Mouse (Mus musculus): ENCODE measurements around the gene Acsl4. TPM values are rescaled to one million over a fixed set of nuclear protein-coding genes. Genes with fewer than 3 reads are reported as not detected.

The Acsl4 gene
- total and polyA plus RNA-seq, 3 experiments = 10.0 to 26.8 (median 25.9) TPM

- 0 out of 2 replicates have a peak, but pooled peaks have one; percentile 25 for TF ChIP-seq POLR2A (IDR thresholded peaks at IDR 0.05; ENCODE audit: low read depth, low read length)
- no peak; the same call in 1 of the 2 replicates for TF ChIP-seq JUN (IDR thresholded peaks at IDR 0.05; ENCODE audit: insufficient read depth, low read depth, low read length)
- no peak for TF ChIP-seq RCOR1 (conservative IDR thresholded peaks at IDR 0.05; ENCODE audit: low read depth, low read length)
- peak; percentile 74 for TF ChIP-seq EP300 (IDR thresholded peaks at IDR 0.05; ENCODE audit: low read length)
- TF ChIP-seq CHD2 (IDR thresholded peaks at IDR 0.05; ENCODE audit: low read length) = no peak
- no peak for TF ChIP-seq PAX5 (IDR thresholded peaks at IDR 0.05; ENCODE audit: low read length)
- TF ChIP-seq MAX (IDR thresholded peaks at IDR 0.05; ENCODE audit: low read length) = peak; percentile 51; the same call in 1 of the 2 replicates
- TF ChIP-seq MXI1 (IDR thresholded peaks at IDR 0.05; ENCODE audit: low read depth, low read length) = no peak
- TF ChIP-seq CTCF (conservative IDR thresholded peaks at IDR 0.05 in 1 of 2, IDR thresholded peaks at IDR 0.05 in 1 of 2; ENCODE audit: low read depth in 2 of 2, low read length in 2 of 2) = no peak
- no peak for TF ChIP-seq HCFC1 (IDR thresholded peaks at IDR 0.05; ENCODE audit: low read depth, low read length)
- TF ChIP-seq MAFK (IDR thresholded peaks at IDR 0.05; ENCODE audit: insufficient replicate concordance, low read length) = 0 out of 2 replicates have a peak, but pooled peaks have one; percentile 32
- TF ChIP-seq SIN3A (IDR thresholded peaks at IDR 0.05; ENCODE audit: low read length) = no peak
- TF ChIP-seq JUND (conservative IDR thresholded peaks at IDR 0.05; ENCODE audit: low read depth, low read length) = peak; percentile 63; the same call in 1 of the 2 replicates
- TF ChIP-seq NRF1 (IDR thresholded peaks at IDR 0.05; ENCODE audit: low read depth, low read length) = no peak
- TF ChIP-seq ZC3H11A (IDR thresholded peaks at IDR 0.05; ENCODE audit: low read depth, low read length) = no peak
These were observed 20.4 kb downstream of the Acsl4 start (continued) for GRCm38 (mm10) chrX:142369935-142370334.

DNA sequence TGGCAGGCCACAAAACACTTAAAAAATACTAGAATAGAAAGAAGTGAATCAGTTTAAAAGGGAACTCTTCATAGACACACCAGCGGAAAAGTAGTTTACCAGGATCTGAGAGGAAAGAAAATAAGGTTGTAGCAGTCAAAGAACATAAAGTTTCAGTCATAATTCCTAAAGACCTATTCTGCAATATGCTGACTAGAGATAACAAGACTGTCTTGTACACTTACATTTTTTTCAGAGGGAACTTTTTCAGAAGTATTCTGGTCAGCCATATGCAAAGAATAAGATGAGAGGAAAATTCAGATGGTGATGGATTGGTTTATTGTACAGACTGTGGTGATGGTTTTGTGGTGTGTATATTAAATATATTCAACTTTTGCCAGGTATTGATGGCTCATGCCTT lies 26.5 kb downstream of the Acsl4 start:
- no peak for DNase-seq (ENCODE audit: extremely low read depth)
- Histone ChIP-seq H3K79me2 (replicated peaks; ENCODE audit: control insufficient read depth, extremely low read depth, insufficient read depth, poor library complexity, severe bottlenecking) (no peaks in the 10 kb centered on the region; the same call in 1 of the 2 replicates), H3K9me3 (replicated peaks; ENCODE audit: low read length) (no peaks in the 10 kb centered on the region), H3K36me3 (replicated peaks in 1 of 2; ENCODE audit: control insufficient read depth in 1 of 2, insufficient read depth in 1 of 2, low read length in 1 of 2) (peaks cover 0 to 4% of the 10 kb centered on the region in 2 experiments), H3K9ac (ENCODE audit: insufficient read depth, low read depth) (no peak overlapping the region), H3K27ac (ENCODE audit: insufficient read depth, low read depth) (no peak overlapping the region), H3K27me3 (replicated peaks) (no peaks in the 10 kb centered on the region), H3K4me1 (ENCODE audit: control insufficient read depth in 1 of 2, insufficient read depth in 2 of 2) (no peaks in the 10 kb centered on the region), H3K4me3 (replicated peaks in 1 of 3; ENCODE audit: low read depth in 2 of 3, low read length in 2 of 3, poor library complexity in 1 of 3) (no peak overlapping the region), H3K4me2 (ENCODE audit: insufficient read depth, low read depth, poor library complexity, severe bottlenecking) (no peak overlapping the region)
- dilution Hi-C loops (cut with MboI; ENCODE audit: extremely low pct_ligation_motif_present, extremely low pct_unique_long_range_greater_than_20kb, low sequenced_read_pairs) (no loop called here), in situ Hi-C loops (cut with MboI; ENCODE audit: low pct_ligation_motif_present, low pct_unique_long_range_greater_than_20kb, low sequenced_read_pairs) (no loop called here)
- no peak for TF ChIP-seq SMC3 (IDR thresholded peaks at IDR 0.05; ENCODE audit: low read depth, low read length)
- no peak for TF ChIP-seq CHD2 (IDR thresholded peaks at IDR 0.05; ENCODE audit: low read length)
- no peak for TF ChIP-seq MAX (IDR thresholded peaks at IDR 0.05; ENCODE audit: low read length)
- no peak for TF ChIP-seq NRF1 (IDR thresholded peaks at IDR 0.05; ENCODE audit: low read depth, low read length)
- TF ChIP-seq POLR2AphosphoS2 (IDR thresholded peaks at IDR 0.05; ENCODE audit: low read depth, low read length) = no peak
- TF ChIP-seq MAZ (IDR thresholded peaks at IDR 0.05; ENCODE audit: low read depth, low read length) = no peak
- TF ChIP-seq BHLHE40 (IDR thresholded peaks at IDR 0.05; ENCODE audit: low read depth, low read length) = no peak
- TF ChIP-seq NELFE (IDR thresholded peaks at IDR 0.05; ENCODE audit: low read depth, low read length) = no peak
- no peak for TF ChIP-seq ZNF384 (IDR thresholded peaks at IDR 0.05; ENCODE audit: low read depth, low read length)
- no peak for TF ChIP-seq KAT2A (IDR thresholded peaks at IDR 0.05; ENCODE audit: insufficient replicate concordance, low read length)
- TF ChIP-seq ELF1 (IDR thresholded peaks at IDR 0.05; ENCODE audit: low read depth, low read length) = no peak
- TF ChIP-seq UBTF (IDR thresholded peaks at IDR 0.05; ENCODE audit: low read depth, low read length) = no peak
- TF ChIP-seq EP300 (IDR thresholded peaks at IDR 0.05; ENCODE audit: low read length) = no peak
- TF ChIP-seq TCF12 (IDR thresholded peaks at IDR 0.05; ENCODE audit: low read depth, low read length) = no peak
- no peak for TF ChIP-seq HCFC1 (IDR thresholded peaks at IDR 0.05; ENCODE audit: low read depth, low read length)
- TF ChIP-seq USF2 (conservative IDR thresholded peaks at IDR 0.05; ENCODE audit: low read depth, low read length) = no peak

All from CH12.LX (cell line).